Mouse (Mus musculus) MN1 (cell line): ENCODE data around the gene Zkscan2.
A peak's percentile ranks its signal among the peaks of the same experiment; 100 is the strongest.

Experiments used
- DNase-seq: peaks from one replicate; pipeline ENCODE4 v3.0.0-alpha.2; 2016; ENCODE audit warnings: low spot score

Gene Zkscan2

DNA sequence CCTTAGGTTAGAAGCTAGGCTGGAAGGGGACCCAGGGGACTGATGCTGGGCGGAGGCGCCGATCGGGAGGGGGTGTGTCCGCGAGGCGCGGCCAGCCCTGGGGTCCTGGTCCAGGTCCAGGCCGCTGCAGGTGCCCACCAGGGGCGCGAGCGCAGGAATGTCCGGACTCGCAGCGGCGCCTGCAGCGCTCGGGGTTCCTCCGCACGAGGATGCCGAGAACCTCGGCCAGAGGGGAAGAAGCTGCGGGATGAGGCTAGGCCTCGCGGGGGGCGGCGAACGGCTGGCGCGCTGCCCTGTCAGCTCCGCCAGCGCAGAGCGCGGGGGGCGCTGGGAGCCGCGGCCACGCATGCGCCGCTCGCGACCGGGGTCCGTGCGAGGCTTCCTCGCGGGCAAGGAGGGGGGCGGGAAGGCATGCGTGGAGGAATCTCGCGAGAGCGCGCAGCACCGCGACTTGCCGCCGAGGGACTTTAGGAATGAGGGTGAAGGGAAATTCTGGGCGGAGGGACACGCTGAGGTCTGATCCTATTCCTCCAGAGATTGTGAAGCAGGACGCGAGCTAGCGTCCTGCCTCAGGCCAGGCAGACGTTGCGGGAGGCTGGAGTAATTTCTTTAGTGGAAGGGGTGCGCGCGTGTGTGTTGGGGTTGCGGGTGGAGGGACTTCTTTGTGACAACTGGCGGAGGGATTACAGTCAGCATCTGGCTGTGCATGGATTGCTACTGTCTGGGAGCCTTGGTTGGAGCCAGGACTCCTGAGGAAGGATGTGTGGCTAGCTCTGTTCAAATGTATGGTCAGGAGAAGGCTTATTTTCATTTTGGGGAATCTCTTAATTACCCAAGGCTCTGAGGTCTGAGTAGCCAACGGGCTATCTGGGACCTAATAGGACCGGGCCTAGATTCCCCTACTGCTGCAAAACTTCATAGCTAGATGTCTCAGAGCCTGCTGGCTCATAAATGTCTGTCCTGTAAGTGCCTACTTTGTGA is at the start of gene Zkscan2:
Zkscan2 (minus strand) TSS at position 211 of the 981 bp plus-strand sequence.
- DNase-seq = peak; percentile 96

DNA sequence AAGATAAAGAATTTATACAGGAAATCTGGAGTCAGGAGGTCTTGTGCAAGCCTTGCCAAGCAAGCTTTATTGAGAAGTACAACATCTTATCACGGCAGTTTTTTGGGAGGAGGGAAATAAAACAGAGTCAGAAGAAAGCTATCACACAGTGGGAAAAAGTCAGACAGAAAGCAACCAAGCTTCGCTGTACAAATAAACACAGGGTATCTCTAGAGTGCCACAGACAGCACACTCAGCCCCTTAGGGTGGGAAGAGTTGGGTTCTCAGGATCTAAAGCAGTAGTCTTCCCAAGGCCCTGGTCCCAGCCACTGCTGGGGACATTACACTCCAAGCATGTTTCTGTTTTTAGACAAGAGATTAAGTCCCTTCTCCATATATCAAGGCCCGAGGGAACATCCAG is 28.9 kb upstream of the Zkscan2 start:
- DNase-seq = no peak

DNA sequence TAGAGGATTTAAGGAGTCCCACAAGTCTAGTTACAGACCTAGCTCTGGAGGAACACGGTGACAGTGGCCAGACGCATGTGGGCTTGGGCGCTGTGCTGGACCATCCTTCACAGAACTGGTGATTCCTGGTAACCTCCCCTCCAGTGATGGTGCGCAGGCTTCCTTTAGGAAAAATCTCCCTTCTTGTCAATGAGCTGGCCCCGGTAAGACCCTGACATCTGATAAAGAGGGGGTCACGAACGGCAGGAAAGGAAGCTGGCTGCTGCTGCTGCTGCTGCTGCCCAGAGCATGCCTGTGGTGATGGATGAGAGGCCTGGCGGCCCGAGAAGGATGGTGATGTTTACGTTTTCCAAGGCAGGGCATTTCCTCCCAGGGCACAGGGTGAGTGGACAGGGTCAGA is 25.5 kb upstream of the Zkscan2 start:
- no peak for DNase-seq

- peak; percentile 58 for DNase-seq
Measured at GRCm38 (mm10) chr7:123524218-123524861, 24.1 kb upstream of the Zkscan2 start.

DNA sequence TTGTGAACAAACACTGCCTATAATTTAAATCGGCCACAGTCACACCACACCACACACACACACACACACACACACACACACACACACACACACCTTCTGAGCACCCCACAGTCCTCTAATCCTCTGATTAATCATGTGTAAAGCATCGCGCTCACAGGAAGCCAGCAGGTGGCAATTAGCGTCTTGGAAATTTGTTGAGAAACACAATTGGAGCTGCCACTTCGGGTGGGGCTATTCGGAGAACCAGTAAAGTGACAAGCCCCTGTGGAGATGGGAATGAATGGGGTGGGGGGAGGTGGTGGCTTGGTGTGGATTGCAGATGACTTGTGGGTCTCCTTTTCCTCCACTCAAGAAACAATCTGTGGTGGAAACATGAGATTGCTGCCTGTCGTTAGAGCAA is 7.7 kb upstream of the Zkscan2 start:
- DNase-seq = no peak

DNA sequence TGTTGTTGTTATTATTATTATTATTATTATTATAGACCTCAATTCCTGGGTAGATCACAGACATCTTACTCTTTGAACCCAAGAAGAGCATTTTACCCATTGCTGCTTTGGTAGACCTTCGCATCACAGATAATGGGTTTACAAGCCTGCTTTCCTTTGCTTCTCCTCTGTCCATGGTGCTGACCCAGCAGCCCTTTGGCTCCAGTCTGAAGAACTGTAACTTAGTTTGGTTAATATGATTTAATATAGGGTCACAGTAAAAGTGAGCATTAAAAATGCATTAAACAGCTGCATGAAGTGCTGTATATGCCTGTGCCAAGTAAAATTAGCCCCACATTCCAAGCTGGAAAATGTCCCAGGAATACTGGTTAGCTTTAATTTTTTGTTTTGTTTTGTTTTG is 3.1 kb upstream of the Zkscan2 start:
- DNase-seq = no peak

DNA sequence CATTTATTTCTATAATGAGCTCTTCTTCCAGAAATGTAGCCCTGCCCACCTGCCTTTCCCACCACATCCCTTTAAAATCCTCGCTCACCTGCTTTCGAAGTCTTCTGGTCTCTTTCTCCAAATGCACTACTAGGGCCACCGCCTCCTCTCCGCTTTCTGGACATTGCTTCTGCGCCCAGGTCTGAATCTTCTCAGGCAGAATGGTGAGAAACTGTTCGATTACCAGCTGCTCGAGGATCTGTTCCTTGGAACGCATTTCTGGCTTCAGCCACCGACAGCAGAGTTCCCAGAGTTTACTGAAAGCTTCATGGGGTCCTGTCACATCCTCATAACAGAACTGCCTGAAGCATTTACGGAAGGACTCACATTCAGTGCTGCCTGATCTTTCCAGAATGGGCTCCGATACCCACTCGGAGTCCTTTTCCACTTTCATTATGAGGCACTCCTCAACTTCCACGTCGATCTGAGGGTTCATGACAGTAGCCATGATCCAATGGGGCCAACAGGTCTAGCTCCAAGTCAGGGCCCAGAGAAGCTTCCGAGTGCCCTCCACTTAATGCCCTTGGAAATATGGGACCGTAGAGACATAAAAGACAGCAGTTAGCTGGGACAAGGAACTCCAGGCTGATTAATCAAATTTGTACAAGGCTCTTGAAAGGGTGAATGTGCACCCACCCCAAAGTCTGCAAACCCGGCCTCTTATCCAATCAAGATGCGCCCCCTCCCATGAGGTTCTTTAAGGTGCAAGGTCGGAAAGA is 589 bp downstream of the Zkscan2 start:
- DNase-seq = peak; percentile 31

- no peak for DNase-seq
Measured at GRCm38 (mm10) chr7:123487703-123488102, 12.5 kb downstream of the Zkscan2 start.

- no peak for DNase-seq
Measured at GRCm38 (mm10) chr7:123467961-123468360, 32.3 kb downstream of the Zkscan2 start.

DNA sequence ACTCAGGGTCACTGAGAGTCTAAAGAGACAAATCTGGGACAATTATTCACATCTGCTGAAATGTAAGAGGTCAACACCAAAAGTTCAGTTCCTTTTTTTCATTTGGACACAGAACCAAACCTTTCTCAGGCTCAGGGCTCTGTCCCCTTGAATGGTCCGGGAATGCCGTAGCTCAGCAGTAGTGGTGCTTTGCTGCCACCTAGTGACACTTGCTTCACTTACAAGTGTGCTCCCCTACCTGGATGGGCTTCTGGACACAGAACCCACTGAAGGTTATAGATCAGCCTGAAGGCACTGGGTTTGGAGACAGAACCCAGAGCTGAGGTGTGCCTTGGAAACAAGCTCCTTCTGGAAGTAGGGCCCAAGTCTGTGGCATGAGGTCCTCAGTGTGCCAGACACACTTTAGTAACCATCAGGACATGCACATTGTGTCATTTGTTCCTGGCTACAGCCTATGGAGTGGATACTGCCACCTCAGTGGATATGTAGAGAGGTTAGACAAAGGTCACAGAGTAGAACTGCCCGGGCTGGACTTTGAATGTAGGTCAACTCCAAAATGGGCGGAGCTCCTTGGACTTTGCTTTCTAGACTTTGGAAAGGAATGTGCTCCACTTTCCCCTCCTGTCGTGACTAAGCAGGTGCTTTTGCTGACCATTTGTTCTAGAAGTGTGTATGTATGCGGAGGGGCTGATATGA is 34.4 kb downstream of the Zkscan2 start:
- peak; percentile 80 for DNase-seq

GRCm38 (mm10) chr7:123463569-123463968 is 36.7 kb downstream of the Zkscan2 start:
- no peak for DNase-seq

DNA sequence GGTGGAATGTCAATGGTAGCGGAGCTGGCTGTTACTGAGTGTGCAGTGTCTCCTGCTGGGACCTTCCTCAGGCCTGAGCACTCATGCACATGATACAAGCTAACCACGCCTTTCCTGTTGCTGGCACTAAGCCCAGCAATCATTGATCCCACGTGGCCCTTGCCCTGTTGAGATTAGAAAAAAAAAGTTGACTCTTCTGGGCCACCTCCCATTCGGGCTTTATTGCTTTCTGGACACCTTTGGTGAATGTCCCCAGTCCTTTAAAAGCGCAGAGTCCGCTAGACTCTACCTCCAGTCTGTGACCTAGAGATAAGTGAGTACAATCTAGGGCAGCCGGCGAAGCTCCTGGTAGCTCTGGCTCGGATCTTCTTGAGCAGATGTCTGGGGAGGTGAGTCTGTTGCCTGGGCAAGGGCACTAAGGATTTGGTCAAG is 38.2 kb downstream of the Zkscan2 start, which contains the start of gene Aqp8:
Aqp8 (plus strand) TSS at position 222 of the 432 bp plus-strand sequence.
- DNase-seq = peak; percentile 52

GRCm38 (mm10) chr7:123461316-123461715 is 38.9 kb downstream of the Zkscan2 start:
- DNase-seq = no peak

- DNase-seq = no peak
Measured at GRCm38 (mm10) chr7:123459247-123459646, 41.0 kb downstream of the Zkscan2 start.

DNA sequence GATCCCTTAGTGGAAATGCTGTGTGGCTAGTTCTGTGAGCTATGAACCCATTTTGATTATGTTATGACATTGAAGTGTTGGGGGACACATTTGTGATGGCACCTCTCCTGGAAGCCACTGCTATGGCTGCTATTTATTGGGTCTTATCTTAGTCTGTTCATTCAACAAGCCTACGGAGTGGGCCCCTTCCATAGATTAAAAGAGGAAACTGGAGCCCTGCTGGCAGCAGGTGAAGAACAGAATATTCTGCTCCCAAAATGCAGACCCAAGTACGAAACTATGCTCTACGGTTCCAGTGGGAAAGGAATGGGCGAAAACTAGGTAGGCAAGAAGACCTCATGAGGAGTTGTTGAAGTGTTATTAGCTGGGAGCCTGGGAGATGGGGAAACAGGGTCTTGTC is 41.9 kb downstream of the Zkscan2 start:
- DNase-seq = no peak

GRCm38 (mm10) chr7:123455088-123455487 is 45.2 kb downstream of the Zkscan2 start:
- no peak for DNase-seq

DNA sequence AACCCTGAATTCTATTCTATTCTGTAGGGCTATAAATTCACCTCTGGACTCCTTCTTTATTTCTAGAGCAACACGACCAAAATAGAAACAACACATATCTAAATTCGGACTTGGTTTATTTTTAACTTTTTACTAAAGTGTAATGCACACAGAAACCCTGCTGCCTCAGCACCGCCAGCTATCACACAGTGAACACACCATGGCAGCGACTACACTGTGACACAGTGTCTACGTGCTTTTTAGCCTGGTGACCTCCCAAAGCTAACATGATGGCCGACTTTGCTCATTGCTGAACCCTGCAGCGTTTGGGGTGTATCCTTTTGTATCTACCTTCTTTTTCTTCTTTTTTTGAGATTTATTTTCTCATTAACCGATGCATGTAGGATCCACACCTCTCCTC is 47.2 kb downstream of the Zkscan2 start:
- no peak for DNase-seq

GRCm38 (mm10) chr7:123452551-123452950 is 47.7 kb downstream of the Zkscan2 start:
- DNase-seq = no peak

GRCm38 (mm10) chr7:123450515-123450914 is 49.7 kb downstream of the Zkscan2 start:
- no peak for DNase-seq

DNA sequence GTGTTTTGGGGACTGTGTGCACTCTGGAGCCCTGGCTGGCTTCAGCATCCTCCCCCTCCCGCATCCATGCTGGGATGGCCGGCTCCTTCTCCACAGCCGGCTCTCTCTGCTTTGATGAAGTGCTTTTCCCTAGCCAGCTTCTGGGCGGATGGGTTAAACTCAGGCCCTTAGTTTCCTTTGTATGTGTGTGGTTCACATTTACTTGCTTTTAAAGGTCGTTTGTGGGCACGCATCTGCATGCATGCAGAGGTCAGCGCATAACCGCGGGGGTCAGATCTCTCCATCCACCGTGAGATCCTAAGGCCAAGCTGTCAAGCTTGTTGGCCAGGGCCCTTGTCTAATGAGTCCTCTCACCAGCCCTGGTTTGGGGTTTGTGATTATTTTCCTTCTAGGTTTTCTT is 50.6 kb downstream of the Zkscan2 start:
- DNase-seq = no peak

DNA sequence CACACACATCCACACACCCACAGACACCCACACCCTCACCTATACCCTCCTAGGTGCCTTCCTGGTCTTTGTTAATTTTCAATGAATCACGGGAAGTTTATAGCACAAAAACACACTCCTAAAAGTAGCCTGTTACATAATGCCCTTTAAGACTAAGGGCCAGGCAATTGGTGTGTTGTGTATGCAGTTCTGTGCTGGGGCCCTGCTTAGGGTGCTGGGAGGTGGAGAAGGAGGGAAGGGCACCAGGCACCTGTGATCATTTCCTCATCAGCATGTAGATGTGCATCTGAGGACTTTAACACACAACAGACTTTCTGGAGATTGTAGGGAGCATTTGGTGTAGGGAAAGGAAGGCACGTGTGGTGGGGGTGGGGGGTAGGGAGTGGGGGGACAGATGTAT is 51.5 kb downstream of the Zkscan2 start:
- no peak for DNase-seq

DNA sequence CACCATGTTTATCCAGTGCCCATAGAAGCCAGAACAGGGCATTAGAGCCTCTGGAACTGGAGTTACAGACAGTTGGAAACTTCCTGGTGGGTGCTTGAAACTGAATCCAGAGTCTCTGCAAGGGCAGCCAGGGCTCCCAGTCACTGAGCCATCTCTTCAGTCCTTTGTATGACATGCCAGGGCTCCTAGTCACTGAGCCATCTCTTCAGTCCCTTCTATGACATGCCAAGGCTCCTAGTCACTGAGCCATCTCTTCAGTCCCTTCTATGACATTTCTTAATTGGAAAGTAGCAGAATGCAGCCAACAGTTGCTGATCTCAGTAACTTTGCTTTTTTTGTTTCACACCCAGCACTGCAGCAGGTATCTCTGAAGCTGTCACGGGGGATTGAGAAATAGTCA is 58.2 kb downstream of the Zkscan2 start:
- DNase-seq = no peak
